12 mouse cellular contexts compared by ENCODE assay signal in genomic region chr7:101354423-101354822, GRCm38 (mm10). TPM values are rescaled to one million over a fixed set of nuclear protein-coding genes. Genes with fewer than 3 reads are reported as not detected.
DNase-seq lines count a peak whose midpoint lies in the region; ATAC-seq lines count a peak whose summit lies in the region.
"Had no signal": no experiment of that assay in that cellular context is flagged by ENCODE, and none has a peak within 500 bp of the region (broad histone marks: within the 10 kb centered on the region; RNA-seq: fewer than 3 reads in every experiment).

No protein-coding gene starts in this region.

- H3K4me3 ChIP-seq in kidney, embryonic 14.5 days (ENCODE audit: low read length): no peak overlapping the region
- H3K4me3 ChIP-seq in intestine, embryonic 16.5 days (ENCODE audit: low read length): no peak overlapping the region
- H3K4me3 ChIP-seq in liver, embryonic 15.5 days (replicated peaks): no peak overlapping the region
- no peak overlapping the region for H3K4me3 ChIP-seq in stomach, embryonic 14.5 days (ENCODE audit: low read depth, low read length)
- H3K4me3 ChIP-seq: embryonic facial prominence, embryonic 10.5 days had no signal

- H3K9me3 ChIP-seq in kidney, embryonic 14.5 days (ENCODE audit: control insufficient read depth, low read length): no peaks in the 10 kb centered on the region
- no peaks in the 10 kb centered on the region for H3K9me3 ChIP-seq in intestine, embryonic 16.5 days (ENCODE audit: control insufficient read depth, low read length)
- H3K9me3 ChIP-seq in liver, embryonic 15.5 days (replicated peaks): no peaks in the 10 kb centered on the region
- no peaks in the 10 kb centered on the region for H3K9me3 ChIP-seq in stomach, embryonic 14.5 days (ENCODE audit: control insufficient read depth, low read depth, low read length)
- H3K9me3 ChIP-seq: embryonic facial prominence, embryonic 10.5 days had no signal

- no peak overlapping the region for H3K27ac ChIP-seq in kidney, embryonic 14.5 days (ENCODE audit: low read depth, low read length)
- peak overlapping the region; percentile 84 for H3K27ac ChIP-seq in intestine, embryonic 16.5 days (ENCODE audit: low read length)
- H3K27ac ChIP-seq in liver, embryonic 15.5 days (replicated peaks): peak overlapping the region; percentile 82
- H3K27ac ChIP-seq in stomach, embryonic 14.5 days (ENCODE audit: low read length): no peak overlapping the region
- H3K27ac ChIP-seq: embryonic facial prominence, embryonic 10.5 days had no signal

- 0 out of 2 replicates have a peak, but pooled peaks cover 7% of the 10 kb centered on the region for H3K4me1 ChIP-seq in kidney, embryonic 14.5 days (ENCODE audit: control insufficient read depth, insufficient read depth, low read length)
- H3K4me1 ChIP-seq in intestine, embryonic 16.5 days (ENCODE audit: control insufficient read depth, insufficient read depth, low read length): peaks cover 20% of the 10 kb centered on the region
- peaks cover 61% of the 10 kb centered on the region for H3K4me1 ChIP-seq in liver, embryonic 15.5 days (replicated peaks)
- H3K4me1 ChIP-seq in stomach, embryonic 14.5 days (ENCODE audit: control insufficient read depth, insufficient read depth, low read length): no peaks in the 10 kb centered on the region

- no peaks in the 10 kb centered on the region for H3K27me3 ChIP-seq in kidney, embryonic 14.5 days (ENCODE audit: control insufficient read depth, insufficient read depth, low read length)
- no peaks in the 10 kb centered on the region for H3K27me3 ChIP-seq in intestine, embryonic 16.5 days (replicated peaks; ENCODE audit: control insufficient read depth, insufficient read depth, low read length)
- H3K27me3 ChIP-seq in liver, embryonic 15.5 days: no peaks in the 10 kb centered on the region
- no peaks in the 10 kb centered on the region for H3K27me3 ChIP-seq in stomach, embryonic 14.5 days (ENCODE audit: control insufficient read depth, insufficient read depth, low read length)

- no peak overlapping the region for H3K4me2 ChIP-seq in kidney, embryonic 14.5 days (replicated peaks; ENCODE audit: low read depth, low read length)
- H3K4me2 ChIP-seq in intestine, embryonic 16.5 days (ENCODE audit: low read depth, low read length): no peak overlapping the region; the same call in 1 of the 2 replicates
- H3K4me2 ChIP-seq in liver, embryonic 15.5 days: peak overlapping the region; percentile 23
- no peak overlapping the region for H3K4me2 ChIP-seq in stomach, embryonic 14.5 days (replicated peaks; ENCODE audit: low read depth, low read length)

- H3K36me3 ChIP-seq in kidney, embryonic 14.5 days (ENCODE audit: control insufficient read depth, insufficient read depth, low read length): no peaks in the 10 kb centered on the region
- no peaks in the 10 kb centered on the region for H3K36me3 ChIP-seq in intestine, embryonic 16.5 days (ENCODE audit: control insufficient read depth, insufficient read depth, low read length)
- no peaks in the 10 kb centered on the region for H3K36me3 ChIP-seq in liver, embryonic 15.5 days (replicated peaks)
- H3K36me3 ChIP-seq in stomach, embryonic 14.5 days (ENCODE audit: control insufficient read depth, insufficient read depth, low read length): no peaks in the 10 kb centered on the region
- H3K36me3 ChIP-seq: embryonic facial prominence, embryonic 10.5 days had no signal

- intact Hi-C loops in left cerebral cortex, postnatal 14 days (cut with DNase I): no loop called here

- no peak; the same call in 1 of the 2 replicates for ATAC-seq in kidney, embryonic 14.5 days (ENCODE audit: low FRiP score, low TSS enrichment)
- ATAC-seq in intestine, embryonic 16.5 days: peak; percentile 89
- ATAC-seq in liver, embryonic 15.5 days (ENCODE audit: insufficient read depth): peak; percentile 76
- peak; percentile 57; the same call in 1 of the 2 replicates for ATAC-seq in stomach, embryonic 14.5 days (ENCODE audit: insufficient number of reproducible peaks, insufficient read depth, low FRiP score, low read depth)
- ATAC-seq: forebrain, postnatal 0 days had no signal

- 54% methylated on average over 5 of the region's 5 CpGs for WGBS in kidney, embryonic 14.5 days
- WGBS in intestine, embryonic 16.5 days: 51% methylated on average over 5 of the region's 5 CpGs
- 39% methylated on average over 5 of the region's 5 CpGs for WGBS in liver, embryonic 15.5 days (ENCODE audit: insufficient replicate concordance)
- 57% methylated on average over 5 of the region's 5 CpGs for WGBS in stomach, embryonic 14.5 days

- DNase-seq in kidney, adult 11 months: peak; percentile 58
- no peak for DNase-seq in ovary, postnatal 10 days (ENCODE audit: low spot score)
- DNase-seq in cerebellum, adult 11 months: no peak
- DNase-seq in left cerebral cortex, postnatal 14 days (ENCODE audit: low spot score in 2 of 2): no peak
- DNase-seq: forebrain, postnatal 0 days; heart, postnatal 10 days had no signal

- H3K9ac ChIP-seq in kidney, embryonic 14.5 days (ENCODE audit: low read depth, low read length): no peak overlapping the region
- peak overlapping the region; percentile 41 for H3K9ac ChIP-seq in intestine, embryonic 16.5 days (ENCODE audit: low read depth, low read length)
- H3K9ac ChIP-seq in liver, embryonic 15.5 days: no peak overlapping the region
- H3K9ac ChIP-seq in stomach, embryonic 14.5 days (replicated peaks; ENCODE audit: low read depth, low read length): no peak overlapping the region
- H3K9ac ChIP-seq: forebrain, postnatal 0 days had no signal

RNA-seq across cellular contexts. Expression of gene Arap1, which starts 6.6 kb away (rescaled TPM):
- polyA plus RNA-seq in kidney, embryonic 14.5 days (2014; fragmentation: Nextera tagmentation; extraction: Ambion mirVana): 70.9 and 92.5 TPM in 2 replicates
- polyA plus RNA-seq in intestine, embryonic 16.5 days (2015; fragmentation: Nextera tagmentation; extraction: Ambion mirVana): 60.9 and 61.8 TPM in 2 replicates
- polyA plus RNA-seq in liver, embryonic 15.5 days (2015; fragmentation: Nextera tagmentation; extraction: Ambion mirVana): 14.5 and 19.8 TPM in 2 replicates
- polyA plus RNA-seq in stomach, embryonic 14.5 days (2014; fragmentation: Nextera tagmentation; extraction: Ambion mirVana): 119 and 131 TPM in 2 replicates
- total RNA-seq in left cerebral cortex, postnatal 14 days (2021): 10 to 100 TPM; 13.9 to 17.9 TPM

RNA-seq across cellular contexts. Expression of gene Stard10, which starts 37.5 kb away (rescaled TPM):
- 49.5 and 59.6 TPM in 2 replicates for polyA plus RNA-seq in kidney, embryonic 14.5 days (2014; fragmentation: Nextera tagmentation; extraction: Ambion mirVana)
- polyA plus RNA-seq in intestine, embryonic 16.5 days (2015; fragmentation: Nextera tagmentation; extraction: Ambion mirVana): 101 and 106 TPM in 2 replicates
- 122 and 143 TPM in 2 replicates for polyA plus RNA-seq in liver, embryonic 15.5 days (2015; fragmentation: Nextera tagmentation; extraction: Ambion mirVana)
- polyA plus RNA-seq in stomach, embryonic 14.5 days (2014; fragmentation: Nextera tagmentation; extraction: Ambion mirVana): 123 and 128 TPM in 2 replicates
- 10 to 100 TPM; 31.4 to 32.2 TPM for total RNA-seq in left cerebral cortex, postnatal 14 days (2021)

RNA-seq across cellular contexts. Expression of gene Atg16l2, which starts 52.4 kb away (rescaled TPM):
- 7.6 and 10.5 TPM in 2 replicates for polyA plus RNA-seq in kidney, embryonic 14.5 days (2014; fragmentation: Nextera tagmentation; extraction: Ambion mirVana)
- polyA plus RNA-seq in intestine, embryonic 16.5 days (2015; fragmentation: Nextera tagmentation; extraction: Ambion mirVana): 13.4 and 17.3 TPM in 2 replicates
- polyA plus RNA-seq in liver, embryonic 15.5 days (2015; fragmentation: Nextera tagmentation; extraction: Ambion mirVana): 5.2 and 5.9 TPM in 2 replicates
- 12.0 and 16.2 TPM in 2 replicates for polyA plus RNA-seq in stomach, embryonic 14.5 days (2014; fragmentation: Nextera tagmentation; extraction: Ambion mirVana)
- 10 to 100 TPM; 53.7 to 60.3 TPM for total RNA-seq in left cerebral cortex, postnatal 14 days (2021)

RNA-seq across cellular contexts. Expression of gene Gm45837, which starts 56.3 kb away (rescaled TPM):
- 10.2 and 13.2 TPM in 2 replicates for polyA plus RNA-seq in kidney, embryonic 14.5 days (2014; fragmentation: Nextera tagmentation; extraction: Ambion mirVana)
- polyA plus RNA-seq in intestine, embryonic 16.5 days (2015; fragmentation: Nextera tagmentation; extraction: Ambion mirVana): not detected in 2 replicates
- 0.16 TPM in 1 of 2 replicates, not detected in the other for polyA plus RNA-seq in liver, embryonic 15.5 days (2015; fragmentation: Nextera tagmentation; extraction: Ambion mirVana)
- 0.31 and 8.0 TPM in 2 replicates for polyA plus RNA-seq in stomach, embryonic 14.5 days (2014; fragmentation: Nextera tagmentation; extraction: Ambion mirVana)
- not detected for total RNA-seq in left cerebral cortex, postnatal 14 days (2021)
- total RNA-seq: forebrain, postnatal 0 days; heart, postnatal 10 days had no signal
- polyA plus RNA-seq: embryonic facial prominence, embryonic 10.5 days; forebrain, postnatal 0 days; thymus, postnatal 0 days had no signal

Comparison
In these comparisons a context has a peak if more than half of its experiments do, and no peak if none do; other contexts are left out.
1. H3K27ac ChIP-seq: peak in intestine, embryonic 16.5 days (single experiment) and liver, embryonic 15.5 days (single experiment); none in kidney, embryonic 14.5 days (single experiment) and stomach, embryonic 14.5 days (single experiment).